Mouse (Mus musculus) layer of hippocampus, adult 9-10 months (tissue): Measurements from ENCODE around the gene Gpr39.

Experiments
- DNase-seq: peaks from one replicate; pipeline ENCODE4 v3.0.0; 2022; ENCODE audit warnings: low spot score

Gene Gpr39

GRCm38 (mm10) chr1:125694338-125694737 is 17.5 kb downstream of the Gpr39 start:
- no peak for DNase-seq

DNA sequence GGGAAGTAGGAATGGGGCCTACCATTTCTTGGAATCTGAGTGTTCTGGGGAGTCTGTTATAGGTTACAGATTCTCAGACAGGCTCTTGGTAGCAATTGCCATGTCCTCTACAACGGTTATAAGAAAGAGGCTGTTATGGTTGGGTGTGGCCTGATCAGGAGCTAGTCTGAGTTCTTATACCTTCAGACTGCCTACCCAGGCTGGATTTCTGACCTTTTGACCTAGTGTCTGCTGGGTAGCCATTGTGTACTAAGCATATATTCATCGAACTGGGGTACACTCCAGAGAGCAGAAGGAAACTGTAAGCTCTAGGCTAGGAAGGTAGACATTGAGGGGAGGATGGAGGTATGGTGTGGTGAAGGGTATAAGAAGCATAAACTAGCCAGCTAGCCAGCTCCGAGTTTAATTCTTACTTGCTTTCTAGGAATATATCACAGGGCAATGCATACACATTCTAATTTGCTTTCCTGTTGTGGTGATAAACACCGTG is 24.4 kb downstream of the Gpr39 start:
- no peak for DNase-seq

DNA sequence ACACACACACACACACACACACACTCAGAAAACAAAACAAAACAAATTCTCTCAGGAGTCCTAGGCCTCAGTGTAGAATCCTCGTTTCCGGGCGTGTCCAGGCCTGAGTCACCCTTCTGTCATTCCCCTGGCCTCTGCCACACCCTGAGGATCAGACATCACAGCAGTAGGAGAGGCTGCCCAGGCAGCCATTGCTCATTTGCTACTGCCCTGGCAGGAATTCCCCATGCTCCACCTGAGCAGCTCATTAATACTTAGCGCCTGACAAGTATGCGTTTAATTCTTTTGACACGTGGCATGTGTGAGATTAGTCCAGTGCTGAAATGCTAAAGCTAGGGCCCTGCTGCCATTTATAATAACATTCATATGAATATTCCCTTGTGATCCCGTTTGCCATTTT is 25.0 kb downstream of the Gpr39 start:
- no peak for DNase-seq

DNA sequence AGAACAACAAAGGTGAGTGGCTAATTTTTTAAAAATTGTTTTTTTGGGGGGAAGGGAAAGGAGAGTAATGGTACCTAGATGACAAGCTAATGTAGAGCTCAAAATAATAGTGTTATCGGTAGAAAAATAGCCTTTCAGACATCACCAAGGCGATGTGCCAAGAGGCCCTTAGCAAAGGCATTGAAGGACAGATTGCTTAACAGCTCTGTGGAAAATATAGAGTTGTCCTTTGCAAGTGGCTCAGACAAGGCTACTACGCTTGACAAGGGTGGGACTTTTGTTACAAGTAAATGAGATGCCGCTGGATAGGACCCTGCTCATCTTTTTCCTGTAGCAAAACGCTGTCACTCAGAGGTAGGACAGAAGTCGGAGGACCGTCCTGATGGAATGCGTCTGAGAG is 25.5 kb downstream of the Gpr39 start:
- DNase-seq: no peak

DNA sequence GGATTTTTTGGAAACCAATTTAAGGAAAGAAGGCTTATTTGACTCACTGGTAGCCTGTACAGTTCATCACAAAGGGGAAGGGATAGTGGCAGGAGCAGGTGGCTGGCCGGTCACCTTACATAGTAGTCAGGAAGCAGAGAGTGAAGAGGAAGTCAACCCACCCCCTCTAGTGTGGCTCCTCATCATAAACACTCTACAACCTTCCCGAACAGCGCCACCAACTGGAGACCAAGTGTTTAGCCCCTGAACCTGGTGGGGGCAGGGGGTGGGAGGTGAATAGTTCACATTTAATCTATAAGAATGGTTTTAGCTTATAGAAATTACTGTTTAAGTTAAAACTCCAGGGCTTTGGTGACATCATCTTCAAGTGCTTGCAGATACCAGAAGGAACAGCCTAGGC is 28.6 kb downstream of the Gpr39 start:
- no peak for DNase-seq

DNA sequence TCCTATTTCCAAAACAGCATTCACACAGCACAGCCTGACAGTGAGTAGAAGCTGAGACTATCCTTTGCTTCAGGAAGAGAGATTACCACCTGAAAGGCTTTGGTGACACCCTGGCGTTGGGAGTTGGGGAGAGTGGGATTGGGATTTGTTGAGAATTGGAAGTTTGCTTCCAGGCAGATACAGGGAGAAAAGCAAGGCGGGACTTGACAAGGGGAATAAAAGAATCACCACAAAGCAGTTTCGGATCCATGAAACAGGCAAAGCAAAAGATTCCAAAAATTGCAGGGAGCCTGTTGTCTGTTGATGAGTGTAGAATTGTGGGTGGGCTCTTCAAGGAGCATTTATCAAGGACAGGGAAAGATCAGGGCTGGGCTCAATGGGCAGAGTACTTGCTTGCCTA is 38.5 kb downstream of the Gpr39 start:
- DNase-seq: no peak

DNA sequence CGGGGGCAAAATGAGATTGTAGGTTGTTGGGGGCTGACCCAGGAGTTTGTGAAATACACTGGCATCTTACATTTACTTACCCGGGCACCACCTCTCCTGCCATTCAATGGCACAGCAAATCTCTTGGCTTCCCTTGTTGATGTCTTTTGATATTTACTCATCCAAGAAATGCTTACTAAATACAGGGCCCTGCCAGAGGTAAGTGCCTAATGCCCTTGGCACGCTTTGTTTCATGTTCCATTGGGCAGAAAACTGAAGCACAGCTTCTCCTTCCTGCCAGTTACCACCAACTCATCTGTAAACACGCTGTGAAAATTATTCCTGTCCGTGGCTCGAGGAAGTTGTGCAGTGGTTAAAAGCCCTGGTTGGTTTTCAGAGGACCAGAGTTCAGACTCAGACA is 39.4 kb downstream of the Gpr39 start:
- no peak for DNase-seq

- no peak for DNase-seq
Measured at GRCm38 (mm10) chr1:125717906-125718305, 41.1 kb downstream of the Gpr39 start.

- DNase-seq: no peak
Measured at GRCm38 (mm10) chr1:125719127-125719526, 42.3 kb downstream of the Gpr39 start.

- DNase-seq: no peak
Measured at GRCm38 (mm10) chr1:125721104-125721758, 44.4 kb downstream of the Gpr39 start.

DNA sequence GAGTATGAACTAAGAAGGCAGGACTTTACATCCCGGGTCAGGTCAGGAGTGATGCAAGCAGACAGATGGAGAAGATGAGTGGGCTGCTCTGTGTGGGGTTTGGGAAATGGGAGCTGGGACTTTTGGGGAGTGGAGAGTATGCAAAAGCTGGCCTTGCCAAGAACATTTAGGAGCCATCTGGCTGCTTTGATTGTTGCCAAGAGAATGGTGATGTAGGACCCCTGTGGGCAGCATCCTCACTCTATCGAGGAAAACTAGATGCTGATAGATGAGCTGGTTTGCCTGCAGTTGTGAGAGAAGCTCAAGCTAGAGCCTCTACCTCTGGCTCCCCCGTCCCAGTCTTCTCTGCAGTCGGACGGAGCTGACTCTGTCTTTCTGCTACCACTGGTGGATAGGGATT is 47.5 kb downstream of the Gpr39 start:
- DNase-seq: peak; percentile 64

- no peak for DNase-seq
Measured at GRCm38 (mm10) chr1:125729025-125729565, 52.3 kb downstream of the Gpr39 start.

DNA sequence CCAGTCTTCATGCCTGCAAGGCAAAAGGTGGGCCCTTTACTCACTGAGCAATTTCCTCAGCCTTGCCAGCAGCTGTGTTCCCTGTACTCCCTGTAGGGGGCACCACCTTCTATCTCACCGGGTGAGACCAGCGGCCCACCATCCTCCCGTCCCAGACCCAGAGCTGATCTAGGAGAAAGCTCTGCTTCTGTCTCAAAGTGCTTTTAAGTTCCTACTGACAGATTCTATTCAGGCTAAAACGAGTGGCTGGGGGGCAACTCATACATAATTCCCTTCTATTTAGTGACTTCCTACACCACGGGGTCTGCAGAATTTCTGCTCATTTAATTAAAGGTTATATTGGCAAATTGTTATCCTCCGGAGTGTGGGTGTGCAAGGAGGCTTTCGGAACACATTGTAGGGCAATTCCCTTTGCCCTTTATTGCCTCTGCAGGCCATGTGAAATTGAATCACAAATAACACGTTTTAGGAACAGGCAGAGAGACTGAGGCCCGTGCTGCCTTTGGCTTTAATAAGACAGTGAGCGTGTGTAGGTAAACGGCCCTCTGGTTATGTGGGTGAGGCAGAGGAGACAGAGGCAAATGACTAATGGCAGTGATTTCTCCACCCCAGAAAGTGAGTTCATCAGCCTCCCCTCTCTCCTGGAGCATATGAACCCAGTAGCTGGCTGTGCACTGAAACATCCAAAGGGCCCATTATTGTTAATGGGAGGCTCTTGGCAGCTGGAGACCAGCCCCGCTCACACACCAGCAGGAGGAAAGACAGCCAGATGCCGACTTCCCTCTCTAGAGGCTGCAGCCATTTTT is 53.1 kb downstream of the Gpr39 start:
- no peak for DNase-seq

DNA sequence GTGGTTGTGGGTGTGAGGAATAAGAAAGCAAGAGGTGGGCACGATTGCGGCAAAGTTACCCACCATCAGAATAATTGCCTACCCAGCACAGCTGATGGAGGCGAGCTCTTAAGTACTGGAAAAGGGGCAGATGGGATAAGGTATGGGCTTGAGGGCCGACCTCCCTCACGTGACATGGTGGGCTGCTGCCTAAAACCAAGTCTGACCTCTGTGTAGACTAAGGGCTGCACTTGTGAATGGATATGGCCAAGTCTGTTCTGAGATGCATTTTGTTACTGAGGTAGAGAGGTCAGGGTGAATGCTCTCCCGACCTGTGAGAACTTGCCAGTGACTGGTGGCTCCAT is 53.7 kb downstream of the Gpr39 start:
- DNase-seq: no peak

DNA sequence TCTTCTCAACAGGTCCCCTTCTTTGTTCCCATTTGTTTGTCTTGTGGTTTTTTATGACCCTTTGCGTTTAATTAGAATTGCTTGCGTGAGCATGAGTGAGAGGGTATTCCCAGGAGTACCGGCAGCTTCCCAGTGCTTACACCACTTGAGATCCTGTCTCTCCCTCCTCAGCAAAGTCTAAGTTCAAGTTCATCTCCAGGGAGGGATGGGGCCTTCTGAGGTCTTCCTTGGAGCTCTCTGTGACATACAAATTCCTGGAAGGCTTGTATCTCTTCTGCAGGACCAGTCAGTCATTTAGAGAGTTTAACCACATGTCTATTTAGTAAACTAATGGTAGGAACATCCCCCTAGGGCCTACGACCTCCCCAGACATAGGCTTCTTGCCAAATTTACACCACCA is 55.1 kb downstream of the Gpr39 start:
- DNase-seq: no peak

DNA sequence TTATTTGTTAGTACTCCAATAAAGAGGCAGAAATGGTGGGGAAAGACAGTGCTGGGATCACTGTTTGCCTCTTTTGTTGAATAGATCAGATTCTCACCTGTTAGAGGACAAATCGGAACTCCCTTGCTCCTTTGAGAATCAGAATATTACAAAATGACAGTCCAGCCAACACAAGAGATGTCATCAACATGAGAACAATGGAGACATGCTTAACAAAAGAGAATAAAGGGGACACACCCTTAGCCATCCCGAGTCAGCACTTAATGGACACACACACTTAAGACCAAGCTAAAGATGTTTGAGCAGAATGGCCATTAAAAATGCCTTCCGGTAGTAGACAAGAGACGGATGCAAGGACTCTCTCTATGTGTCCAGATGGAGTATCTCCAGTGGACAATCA is 68.0 kb downstream of the Gpr39 start:
- no peak for DNase-seq

DNA sequence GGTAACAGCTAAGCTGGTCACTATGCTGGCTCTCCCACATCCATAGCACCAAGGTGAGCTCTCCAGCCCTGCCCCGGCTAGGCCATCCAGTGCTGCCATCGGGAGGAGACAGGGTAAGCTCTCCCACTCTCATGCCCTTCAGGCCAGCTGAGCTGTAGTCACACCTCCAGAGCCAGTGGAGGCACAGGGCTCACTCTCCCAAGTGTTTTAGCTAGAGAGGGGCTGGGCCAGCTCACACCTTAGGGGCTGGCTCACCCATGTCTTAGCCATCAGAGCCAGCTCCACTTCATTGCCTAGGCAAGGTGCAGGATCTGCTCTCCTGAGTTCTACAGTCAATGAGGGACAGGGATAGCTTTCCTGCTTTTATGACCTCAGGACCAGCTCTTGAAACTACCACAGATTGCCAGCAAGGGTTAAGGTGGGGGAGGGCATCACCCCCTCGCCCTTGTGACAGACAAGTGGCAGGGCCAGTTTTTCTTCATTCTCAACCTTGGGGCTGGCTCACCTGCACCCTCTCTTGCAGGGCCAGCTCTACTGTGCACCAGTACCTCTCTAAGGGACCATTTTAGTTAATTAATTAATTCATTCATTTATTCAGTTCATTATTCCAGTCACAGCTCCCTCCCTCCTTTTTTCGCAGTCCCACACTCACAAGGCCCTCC is 78.7 kb downstream of the Gpr39 start:
- no peak for DNase-seq

GRCm38 (mm10) chr1:125759972-125760695 is 83.3 kb downstream of the Gpr39 start:
- DNase-seq: no peak

- DNase-seq: peak; percentile 26
Measured at GRCm38 (mm10) chr1:125760696-125761025, 83.9 kb downstream of the Gpr39 start.

DNA sequence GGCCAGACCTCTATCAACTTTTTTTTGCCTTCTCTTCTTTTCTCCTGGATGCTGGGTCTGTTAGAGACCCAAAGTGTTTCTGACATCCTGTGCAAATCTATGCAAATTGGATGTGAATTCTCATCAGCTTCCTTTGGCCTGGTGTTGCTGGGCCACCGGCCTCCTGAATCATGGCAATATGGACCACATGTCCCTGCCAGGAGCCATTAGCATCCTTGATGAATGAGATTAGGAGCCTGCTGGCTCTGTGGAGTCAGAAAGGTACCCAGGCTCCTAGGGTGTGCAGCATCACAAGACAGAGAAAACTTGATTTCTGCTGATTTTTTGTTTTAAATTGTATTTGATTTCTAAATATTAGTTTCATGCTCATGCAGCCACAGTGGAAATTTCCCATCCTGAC is 85.3 kb downstream of the Gpr39 start:
- no peak for DNase-seq

GRCm38 (mm10) chr1:125789804-125790203 is 113.0 kb downstream of the Gpr39 start:
- DNase-seq: peak; percentile 54

GRCm38 (mm10) chr1:125800506-125800905 is 123.7 kb downstream of the Gpr39 start:
- no peak for DNase-seq
